In genomic region chr4:141735206-141735560, GRCm38 (mm10) we compare ENCODE assay signal across 8 mouse cellular contexts. TPM values are rescaled to one million over a fixed set of nuclear protein-coding genes. Genes with fewer than 3 reads are reported as not detected.
DNase-seq lines count a peak whose midpoint lies in the region; ATAC-seq and TF ChIP-seq lines count a peak whose summit lies in the region.

No protein-coding gene starts in this region.

- peak overlapping the region; percentile 60 for H3K4me3 ChIP-seq in layer of hippocampus, adult 2 months
- peak overlapping the region; percentile 41 for H3K4me3 ChIP-seq in embryonic facial prominence, embryonic 13.5 days
- peak overlapping the region; percentile 35 for H3K4me3 ChIP-seq in hindbrain, postnatal 0 days (ENCODE audit: low read length)
- H3K4me3 ChIP-seq in myocyte: no peak overlapping the region

- no peaks in the 10 kb centered on the region for H3K36me3 ChIP-seq in embryonic facial prominence, embryonic 13.5 days
- H3K36me3 ChIP-seq in hindbrain, postnatal 0 days (ENCODE audit: insufficient read depth, low read length): no peaks in the 10 kb centered on the region
- no peaks in the 10 kb centered on the region for H3K36me3 ChIP-seq in myocyte (ENCODE audit: control insufficient read depth, insufficient read depth)

- H3K4me1 ChIP-seq in embryonic facial prominence, embryonic 13.5 days: peaks cover 11% of the 10 kb centered on the region
- H3K4me1 ChIP-seq in hindbrain, postnatal 0 days (ENCODE audit: insufficient read depth, low read length): no peaks in the 10 kb centered on the region

- H3K79me2 ChIP-seq in myocyte (ENCODE audit: control insufficient read depth, insufficient read depth): no peaks in the 10 kb centered on the region

- H3K4me2 ChIP-seq in embryonic facial prominence, embryonic 13.5 days: peak overlapping the region; percentile 62
- H3K4me2 ChIP-seq in hindbrain, postnatal 0 days (ENCODE audit: low read depth, low read length): peak overlapping the region; percentile 60
- H3K4me2 ChIP-seq in myocyte (ENCODE audit: low read depth): peak overlapping the region; percentile 82

- no peak for TF ChIP-seq POLR2A in myocyte (IDR thresholded peaks at IDR 0.05; ENCODE audit: insufficient read length, low read depth)

- no peaks in the 10 kb centered on the region for H3K9me3 ChIP-seq in embryonic facial prominence, embryonic 13.5 days
- no peaks in the 10 kb centered on the region for H3K9me3 ChIP-seq in hindbrain, postnatal 0 days (ENCODE audit: low read length)

- no peak overlapping the region for H3ac ChIP-seq in myocyte (ENCODE audit: control insufficient read depth, insufficient read length)

- peak overlapping the region; percentile 88 for H3K27ac ChIP-seq in layer of hippocampus, adult 2 months
- H3K27ac ChIP-seq in embryonic facial prominence, embryonic 13.5 days: peak overlapping the region; percentile 64; the same call in 1 of the 2 replicates
- no peak overlapping the region for H3K27ac ChIP-seq in hindbrain, postnatal 0 days

- no peak for ATAC-seq in embryonic facial prominence, embryonic 13.5 days (ENCODE audit: insufficient number of reproducible peaks, insufficient read depth, low FRiP score, low TSS enrichment, low read depth)
- no peak; the same call in 1 of the 2 replicates for ATAC-seq in hindbrain, postnatal 0 days

- no peak for TF ChIP-seq CTCF in layer of hippocampus, adult 2 months (conservative IDR thresholded peaks at IDR 0.05)
- no peak for TF ChIP-seq CTCF in hindbrain, postnatal 0 days (IDR thresholded peaks at IDR 0.05; ENCODE audit: low read depth)

- 0 out of 2 replicates have a peak, but pooled peaks cover 6% of the 10 kb centered on the region for H3K27me3 ChIP-seq in embryonic facial prominence, embryonic 13.5 days
- no peaks in the 10 kb centered on the region for H3K27me3 ChIP-seq in hindbrain, postnatal 0 days (ENCODE audit: insufficient read depth, low read length)
- H3K27me3 ChIP-seq in myocyte (ENCODE audit: control insufficient read depth, insufficient read depth, insufficient read length): no peaks in the 10 kb centered on the region

- DNase-seq in layer of hippocampus, adult 2 months (ENCODE audit: low spot score in 2 of 2): no peak
- no peak for DNase-seq in layer of hippocampus, postnatal 25 days (ENCODE audit: extremely low spot score in 1 of 2, low spot score in 1 of 2)
- DNase-seq in hindbrain, postnatal 0 days (ENCODE audit: low spot score): no peak
- no peak for DNase-seq in left cerebral cortex, adult 8-10 months (ENCODE audit: low spot score in 2 of 2)
- DNase-seq in gastrocnemius, postnatal 10 days: no peak
- no peak for DNase-seq in thymus, postnatal 0 days (ENCODE audit: low spot score)

- peak overlapping the region; percentile 70 for H3K9ac ChIP-seq in embryonic facial prominence, embryonic 13.5 days
- H3K9ac ChIP-seq in hindbrain, postnatal 0 days (replicated peaks; ENCODE audit: low read length): peak overlapping the region; percentile 33; the same call in 1 of the 2 replicates

- WGBS in embryonic facial prominence, embryonic 13.5 days: 24% methylated on average over 9 of the region's 9 CpGs
- 25% methylated on average over 9 of the region's 9 CpGs for WGBS in hindbrain, postnatal 0 days

TF ChIP-seq in myocyte, 11 proteins besides CTCF, POLR2A, EP300 and RAD21:
- no peak for TF ChIP-seq REST (IDR thresholded peaks at IDR 0.05; ENCODE audit: insufficient read depth, insufficient read length)
- TF ChIP-seq USF1 (IDR thresholded peaks at IDR 0.05; ENCODE audit: low read depth): no peak
- TF ChIP-seq CEBPB (IDR thresholded peaks at IDR 0.05; ENCODE audit: insufficient read depth, poor library complexity, severe bottlenecking): no peak
- TF ChIP-seq MAX (IDR thresholded peaks at IDR 0.05; ENCODE audit: low read depth): no peak
- no peak for TF ChIP-seq E2F4 (IDR thresholded peaks at IDR 0.05; ENCODE audit: insufficient read depth)
- no peak for TF ChIP-seq MYOG (IDR thresholded peaks at IDR 0.05; ENCODE audit: control insufficient read depth in 1 of 3, insufficient read depth in 1 of 3, insufficient read length in 2 of 3, low read depth in 2 of 3)
- no peak for TF ChIP-seq SRF (IDR thresholded peaks at IDR 0.05; ENCODE audit: control insufficient read depth, insufficient read length, low read depth)
- no peak for TF ChIP-seq MYOD1 (IDR thresholded peaks at IDR 0.05; ENCODE audit: control insufficient read depth in 1 of 3, insufficient read length in 2 of 3, low read depth in 2 of 3)
- TF ChIP-seq TCF12 (IDR thresholded peaks at IDR 0.05; ENCODE audit: insufficient read depth, poor library complexity, severe bottlenecking): no peak
- TF ChIP-seq POLR2AphosphoS2 (IDR thresholded peaks at IDR 0.05; ENCODE audit: insufficient read length, low read depth): no peak
- TF ChIP-seq TCF3 (IDR thresholded peaks at IDR 0.05; ENCODE audit: insufficient read length, low read depth): no peak
TF ChIP-seq in myocyte: peak in this region for 0.

RNA-seq across cellular contexts. Expression of gene Agmat, which starts 11.3 kb away (rescaled TPM):
- total RNA-seq in layer of hippocampus, adult 2 months (2021): not detected
- total RNA-seq in layer of hippocampus, postnatal 25 days (2021): not detected
- polyA plus RNA-seq in embryonic facial prominence, embryonic 13.5 days (2015; fragmentation: Nextera tagmentation; extraction: Ambion mirVana): 0.30 TPM in 1 of 2 replicates, not detected in the other
- total RNA-seq in hindbrain, postnatal 0 days (2014; rRNA removed): 0.72 TPM in 1 of 2 replicates, not detected in the other
- polyA plus RNA-seq in hindbrain, postnatal 0 days (2015; fragmentation: Nextera tagmentation; extraction: Ambion mirVana): 0.60 and 0.62 TPM in 2 replicates
- 0.72 TPM for polyA plus RNA-seq in myocyte (2012; fragmentation: generic; extraction: Trizol)
- total RNA-seq in left cerebral cortex, adult 8-10 months (2022): 1 to 10 TPM; 1.2 to 3.1 (median 1.8) TPM
- total RNA-seq in gastrocnemius, postnatal 10 days (2021): 1 to 10 TPM in 1 of 2 experiments, under 1 TPM in 1; 0.78 to 1.2 TPM
- polyA plus RNA-seq in thymus, postnatal 0 days (2015; fragmentation: Nextera tagmentation; extraction: Ambion mirVana): 0.22 TPM in 1 of 2 replicates, not detected in the other

RNA-seq across cellular contexts. Expression of gene Ddi2, which starts 12.0 kb away (rescaled TPM):
- total RNA-seq in layer of hippocampus, adult 2 months (2021): 10 to 100 TPM; 42.8 to 50.1 TPM
- 10 to 100 TPM; 39.7 TPM for total RNA-seq in layer of hippocampus, postnatal 25 days (2021)
- polyA plus RNA-seq in embryonic facial prominence, embryonic 13.5 days (2015; fragmentation: Nextera tagmentation; extraction: Ambion mirVana): 22.9 and 25.2 TPM in 2 replicates
- 20.9 and 31.5 TPM in 2 replicates for total RNA-seq in hindbrain, postnatal 0 days (2014; rRNA removed)
- polyA plus RNA-seq in hindbrain, postnatal 0 days (2015; fragmentation: Nextera tagmentation; extraction: Ambion mirVana): 12.1 and 12.5 TPM in 2 replicates
- polyA plus RNA-seq in myocyte (2012; fragmentation: generic; extraction: Trizol): 10.6 TPM
- total RNA-seq in left cerebral cortex, adult 8-10 months (2022): 10 to 100 TPM; 40.6 to 44.3 (median 42.9) TPM
- total RNA-seq in gastrocnemius, postnatal 10 days (2021): 10 to 100 TPM; 41.8 to 44.7 TPM
- 12.3 and 12.8 TPM in 2 replicates for polyA plus RNA-seq in thymus, postnatal 0 days (2015; fragmentation: Nextera tagmentation; extraction: Ambion mirVana)

RNA-seq across cellular contexts. Expression of gene Rsc1a1, which starts 49.8 kb away (rescaled TPM):
- total RNA-seq in layer of hippocampus, adult 2 months (2021): not detected
- 1 to 10 TPM in 1 of 2 experiments, not detected in 1; 2.2 TPM for total RNA-seq in layer of hippocampus, postnatal 25 days (2021)
- not detected in 2 replicates for polyA plus RNA-seq in embryonic facial prominence, embryonic 13.5 days (2015; fragmentation: Nextera tagmentation; extraction: Ambion mirVana)
- total RNA-seq in hindbrain, postnatal 0 days (2014; rRNA removed): 3.0 and 13.6 TPM in 2 replicates
- polyA plus RNA-seq in hindbrain, postnatal 0 days (2015; fragmentation: Nextera tagmentation; extraction: Ambion mirVana): 0.32 TPM in 1 of 2 replicates, not detected in the other
- 5.8 TPM for polyA plus RNA-seq in myocyte (2012; fragmentation: generic; extraction: Trizol)
- total RNA-seq in left cerebral cortex, adult 8-10 months (2022): 1 to 10 TPM in 3 of 4 experiments, not detected in 1; 2.3 to 2.6 (median 2.3) TPM
- total RNA-seq in gastrocnemius, postnatal 10 days (2021): 1 to 10 TPM; 2.8 to 5.5 TPM
- not detected in 2 replicates for polyA plus RNA-seq in thymus, postnatal 0 days (2015; fragmentation: Nextera tagmentation; extraction: Ambion mirVana)

RNA-seq across cellular contexts. Expression of gene Dnajc16, which starts 55.5 kb away (rescaled TPM):
- 10 to 100 TPM; 45.3 to 45.4 TPM for total RNA-seq in layer of hippocampus, adult 2 months (2021)
- 10 to 100 TPM; 41.5 to 42.0 TPM for total RNA-seq in layer of hippocampus, postnatal 25 days (2021)
- 3.8 and 4.2 TPM in 2 replicates for polyA plus RNA-seq in embryonic facial prominence, embryonic 13.5 days (2015; fragmentation: Nextera tagmentation; extraction: Ambion mirVana)
- total RNA-seq in hindbrain, postnatal 0 days (2014; rRNA removed): 17.5 and 21.0 TPM in 2 replicates
- 6.1 and 6.8 TPM in 2 replicates for polyA plus RNA-seq in hindbrain, postnatal 0 days (2015; fragmentation: Nextera tagmentation; extraction: Ambion mirVana)
- polyA plus RNA-seq in myocyte (2012; fragmentation: generic; extraction: Trizol): 9.5 TPM
- total RNA-seq in left cerebral cortex, adult 8-10 months (2022): 10 to 100 TPM; 42.6 to 43.8 (median 42.8) TPM
- 1 to 10 TPM; 8.6 to 9.1 TPM for total RNA-seq in gastrocnemius, postnatal 10 days (2021)
- 2.5 and 2.9 TPM in 2 replicates for polyA plus RNA-seq in thymus, postnatal 0 days (2015; fragmentation: Nextera tagmentation; extraction: Ambion mirVana)

RNA-seq across cellular contexts. Expression of gene Casp9, which starts 58.2 kb away (rescaled TPM):
- total RNA-seq in layer of hippocampus, adult 2 months (2021): 10 to 100 TPM; 25.2 to 25.6 TPM
- 10 to 100 TPM; 21.6 to 23.4 TPM for total RNA-seq in layer of hippocampus, postnatal 25 days (2021)
- polyA plus RNA-seq in embryonic facial prominence, embryonic 13.5 days (2015; fragmentation: Nextera tagmentation; extraction: Ambion mirVana): 14.2 and 15.1 TPM in 2 replicates
- 25.9 and 29.1 TPM in 2 replicates for total RNA-seq in hindbrain, postnatal 0 days (2014; rRNA removed)
- 17.9 and 20.3 TPM in 2 replicates for polyA plus RNA-seq in hindbrain, postnatal 0 days (2015; fragmentation: Nextera tagmentation; extraction: Ambion mirVana)
- polyA plus RNA-seq in myocyte (2012; fragmentation: generic; extraction: Trizol): 15.2 TPM
- 10 to 100 TPM; 23.3 to 30.5 (median 25.5) TPM for total RNA-seq in left cerebral cortex, adult 8-10 months (2022)
- total RNA-seq in gastrocnemius, postnatal 10 days (2021): 1 to 10 TPM; 5.6 to 8.0 TPM
- 9.0 and 9.9 TPM in 2 replicates for polyA plus RNA-seq in thymus, postnatal 0 days (2015; fragmentation: Nextera tagmentation; extraction: Ambion mirVana)
